Mouse (Mus musculus): Measurements from ENCODE around the gene Lin7a.

GRCm38 (mm10) chr10:107230851-107231130 lies 40.7 kb upstream of the Lin7a start:
- TF ChIP-seq GATA1 (IDR thresholded peaks at IDR 0.05; ENCODE audit: low read length) (no peak), TAL1 (IDR thresholded peaks at IDR 0.05; ENCODE audit: low read length) (no peak)

Data from erythroblast, embryonic 14.5 days (primary cell).